Mouse (Mus musculus) heart, embryonic 11.5 days (tissue): Measurements from ENCODE around the gene Arhgap23. TPM values are rescaled to one million over a fixed set of nuclear protein-coding genes. Genes with fewer than 3 reads are reported as not detected.
A peak's percentile ranks its signal among the peaks of the same experiment; 100 is the strongest.

ENCODE experiments used
- ATAC-seq: fragments of 200-750 bp; cut with Nextera tagmentation; replicated peaks from 2 replicates; pipeline ENCODE4 v1.8.0; 2017; ENCODE audit warnings: moderate library complexity; ENCODE audit not compliant: insufficient number of reproducible peaks, low FRiP score, low TSS enrichment
- H3K27ac ChIP-seq: fragments of 300-500 bp; sonication (generic); 2 replicates; pipeline ENCODE4 v1.5.1; 2014; ENCODE audit warnings: mild to moderate bottlenecking, low read depth, low read length
- H3K27me3 ChIP-seq: fragments of 300-500 bp; sonication (generic); 2 replicates; pipeline ENCODE4 v1.6.1; 2014; ENCODE audit warnings: mild to moderate bottlenecking, low read length, mixed read lengths; ENCODE audit not compliant: control insufficient read depth, insufficient read depth
- H3K36me3 ChIP-seq: fragments of 300-500 bp; sonication (generic); 2 replicates; pipeline ENCODE4 v1.6.1; 2014; ENCODE audit warnings: mild to moderate bottlenecking, low read length, moderate library complexity, mixed read lengths; ENCODE audit not compliant: control insufficient read depth, insufficient read depth
- H3K4me1 ChIP-seq: fragments of 300-500 bp; sonication (generic); 2 replicates; pipeline ENCODE4 v1.6.1; 2014; ENCODE audit warnings: low read length; ENCODE audit not compliant: control insufficient read depth, insufficient read depth
- H3K4me2 ChIP-seq: fragments of 300-500 bp; sonication (generic); 2 replicates; pipeline ENCODE4 v1.6.1; 2014; ENCODE audit warnings: mild to moderate bottlenecking, moderate library complexity
- H3K4me3 ChIP-seq: fragments of 300-500 bp; sonication (generic); 2 replicates; pipeline ENCODE4 v1.5.1; 2014; ENCODE audit warnings: low read depth, low read length
- H3K9ac ChIP-seq: fragments of 300-500 bp; sonication (generic); 2 replicates; pipeline ENCODE4 v1.6.1; 2014; ENCODE audit warnings: mild to moderate bottlenecking, low read depth, low read length, moderate library complexity
- H3K9me3 ChIP-seq: fragments of 300-500 bp; sonication (generic); replicated peaks from 2 replicates; pipeline ENCODE4 v1.6.1; 2016; ENCODE audit warnings: low read length; ENCODE audit not compliant: control insufficient read depth
- WGBS: fragments of 180-500 bp; shearing (Covaris S2); extraction: QIAGEN DNeasy Blood & Tissue Kit; methylation state at CpG from one replicate; pipeline ENCODE4 v1.1.7; 2014; ENCODE audit not compliant: insufficient replicate concordance; 5-methylcytosine and 5-hydroxymethylcytosine counted together
- polyA plus RNA-seq: library from polyadenylated mRNA; unstranded; fragments of >200 nt; fragmentation: Nextera tagmentation; extraction: Ambion mirVana; gene quantifications from 2 replicates; pipeline ENCODE4 v1.2.1, GENCODE M21; 2014

Gene Arhgap23
- polyA plus RNA-seq, 1 experiment from 2014 or later = 8.3 TPM

- H3K36me3 ChIP-seq = peaks cover 46% of the 10 kb centered on the region
- H3K9me3 ChIP-seq = no peaks in the 10 kb centered on the region
- no peaks in the 10 kb centered on the region for H3K4me1 ChIP-seq
- H3K4me3 ChIP-seq = no peak overlapping the region
- no peak for ATAC-seq
- 49% methylated on average over 14 of the region's 14 CpGs for WGBS
- H3K27ac ChIP-seq = peak overlapping the region; percentile 37; the same call in 1 of the 2 replicates
- no peaks in the 10 kb centered on the region for H3K27me3 ChIP-seq
- no peak overlapping the region for H3K9ac ChIP-seq
- no peak overlapping the region for H3K4me2 ChIP-seq
Observed at GRCm38 (mm10) chr11:97468639-97469287, 53.4 kb downstream of the Arhgap23 start.

GRCm38 (mm10) chr11:97469828-97470227 is 54.5 kb downstream of the Arhgap23 start:
- H3K9ac ChIP-seq = no peak overlapping the region
- ATAC-seq = no peak
- no peaks in the 10 kb centered on the region for H3K4me1 ChIP-seq
- H3K36me3 ChIP-seq = peaks cover 46% of the 10 kb centered on the region
- H3K4me2 ChIP-seq = no peak overlapping the region
- WGBS = 95% methylated on average over 7 of the region's 7 CpGs
- H3K4me3 ChIP-seq = no peak overlapping the region
- no peak overlapping the region for H3K27ac ChIP-seq
- no peaks in the 10 kb centered on the region for H3K9me3 ChIP-seq
- H3K27me3 ChIP-seq = no peaks in the 10 kb centered on the region

- H3K36me3 ChIP-seq = peaks cover 51% of the 10 kb centered on the region
- 85% methylated on average over 6 of the region's 6 CpGs for WGBS
Observed at GRCm38 (mm10) chr11:97471276-97471675, 55.9 kb downstream of the Arhgap23 start.

GRCm38 (mm10) chr11:97476334-97477095 is 61.2 kb downstream of the Arhgap23 start:
- Histone ChIP-seq H3K9ac (no peak overlapping the region), H3K27ac (no peak overlapping the region), H3K4me3 (no peak overlapping the region), H3K4me2 (no peak overlapping the region), H3K27me3 (no peaks in the 10 kb centered on the region), H3K36me3 (peaks cover 53% of the 10 kb centered on the region), H3K9me3 (no peaks in the 10 kb centered on the region), H3K4me1 (no peaks in the 10 kb centered on the region)
- 65% methylated on average over 8 of the region's 8 CpGs for WGBS
- no peak for ATAC-seq

More at GRCm38 (mm10) chr11:97471276-97471675, 55.9 kb downstream of the Arhgap23 start:
- no peak for ATAC-seq
- no peak overlapping the region for H3K27ac ChIP-seq
- no peaks in the 10 kb centered on the region for H3K27me3 ChIP-seq
- H3K4me3 ChIP-seq = no peak overlapping the region
- no peaks in the 10 kb centered on the region for H3K4me1 ChIP-seq
- no peak overlapping the region for H3K9ac ChIP-seq
- no peaks in the 10 kb centered on the region for H3K9me3 ChIP-seq
- no peak overlapping the region for H3K4me2 ChIP-seq

GRCm38 (mm10) chr11:97477431-97477830 is 62.1 kb downstream of the Arhgap23 start:
- Histone ChIP-seq H3K4me2 (no peak overlapping the region), H3K27me3 (no peaks in the 10 kb centered on the region), H3K4me1 (no peaks in the 10 kb centered on the region), H3K36me3 (peaks cover 47% of the 10 kb centered on the region), H3K4me3 (no peak overlapping the region), H3K27ac (no peak overlapping the region), H3K9ac (no peak overlapping the region), H3K9me3 (no peaks in the 10 kb centered on the region)
- ATAC-seq = no peak
- 85% methylated on average over 7 of the region's 7 CpGs for WGBS

- H3K27ac ChIP-seq = no peak overlapping the region
- H3K9ac ChIP-seq = no peak overlapping the region
- ATAC-seq = no peak
- H3K27me3 ChIP-seq = no peaks in the 10 kb centered on the region
- no peak overlapping the region for H3K4me3 ChIP-seq
- H3K4me1 ChIP-seq = no peaks in the 10 kb centered on the region
- WGBS = 88% methylated on average over 6 of the region's 6 CpGs
- no peak overlapping the region for H3K4me2 ChIP-seq
- peaks cover 44% of the 10 kb centered on the region for H3K36me3 ChIP-seq
- H3K9me3 ChIP-seq = no peaks in the 10 kb centered on the region
Observed at GRCm38 (mm10) chr11:97478345-97478744, 63.0 kb downstream of the Arhgap23 start.

GRCm38 (mm10) chr11:97479085-97479484 is 63.8 kb downstream of the Arhgap23 start:
- no peak for ATAC-seq
- Histone ChIP-seq H3K9me3 (no peaks in the 10 kb centered on the region), H3K9ac (no peak overlapping the region), H3K36me3 (peaks cover 43% of the 10 kb centered on the region), H3K4me1 (no peaks in the 10 kb centered on the region), H3K4me2 (no peak overlapping the region), H3K27ac (no peak overlapping the region), H3K4me3 (no peak overlapping the region), H3K27me3 (no peaks in the 10 kb centered on the region)
- WGBS = 90% methylated on average over 10 of the region's 10 CpGs

- no peaks in the 10 kb centered on the region for H3K4me1 ChIP-seq
- ATAC-seq = no peak
- no peak overlapping the region for H3K9ac ChIP-seq
- WGBS = 79% methylated on average over 8 of the region's 8 CpGs
- no peak overlapping the region for H3K27ac ChIP-seq
- H3K4me3 ChIP-seq = no peak overlapping the region
- no peaks in the 10 kb centered on the region for H3K27me3 ChIP-seq
- H3K4me2 ChIP-seq = no peak overlapping the region
- peaks cover 40% of the 10 kb centered on the region for H3K36me3 ChIP-seq
- no peaks in the 10 kb centered on the region for H3K9me3 ChIP-seq
Observed at GRCm38 (mm10) chr11:97479824-97480223, 64.5 kb downstream of the Arhgap23 start.
